Mouse (Mus musculus): ENCODE results near the gene Tmem132b.

- TF ChIP-seq CTCF (IDR thresholded peaks at IDR 0.05; ENCODE audit: control insufficient read depth, insufficient read depth, insufficient read length) = no peak
- TF ChIP-seq MYOD1 (IDR thresholded peaks at IDR 0.05; ENCODE audit: control insufficient read depth, insufficient read length, low read depth) = no peak
Observed at GRCm38 (mm10) chr5:125485031-125485778, 46.4 kb upstream of the Tmem132b start.
